Mouse (Mus musculus): Measurements from ENCODE around the gene Olfr482. TPM values are rescaled to one million over a fixed set of nuclear protein-coding genes. Genes with fewer than 3 reads are reported as not detected.

Gene Olfr482
- polyA plus RNA-seq, 1 experiment from 2014 or later: 0.08 TPM

Other genes starting within 250 kb of the Olfr482 start
- not detected in 2 replicates for gene Olfr472, start 199.7 kb downstream of the Olfr482 start, polyA plus RNA-seq (2015; fragmentation: Nextera tagmentation; extraction: Ambion mirVana)
- not detected in 2 replicates for gene Olfr473, start 167.1 kb downstream of the Olfr482 start, polyA plus RNA-seq (2015; fragmentation: Nextera tagmentation; extraction: Ambion mirVana)
- gene Olfr474, start 142.9 kb downstream of the Olfr482 start, polyA plus RNA-seq (2015; fragmentation: Nextera tagmentation; extraction: Ambion mirVana): not detected in 2 replicates
- gene Olfr476, start 132.8 kb downstream of the Olfr482 start, polyA plus RNA-seq (2015; fragmentation: Nextera tagmentation; extraction: Ambion mirVana): not detected in 2 replicates
- not detected in 2 replicates for gene Olfr477, start 110.9 kb downstream of the Olfr482 start, polyA plus RNA-seq (2015; fragmentation: Nextera tagmentation; extraction: Ambion mirVana)
- not detected in 2 replicates for gene Olfr478, start 63.6 kb downstream of the Olfr482 start, polyA plus RNA-seq (2015; fragmentation: Nextera tagmentation; extraction: Ambion mirVana)
- not detected in 2 replicates for gene Olfr479, start 46.9 kb downstream of the Olfr482 start, polyA plus RNA-seq (2015; fragmentation: Nextera tagmentation; extraction: Ambion mirVana)
- gene Olfr480, start 30.2 kb downstream of the Olfr482 start, polyA plus RNA-seq (2015; fragmentation: Nextera tagmentation; extraction: Ambion mirVana): not detected in 2 replicates
- gene Olfr481, start 17.7 kb downstream of the Olfr482 start, polyA plus RNA-seq (2015; fragmentation: Nextera tagmentation; extraction: Ambion mirVana): not detected in 2 replicates
- gene Olfr483, start 3.3 kb upstream of the Olfr482 start, polyA plus RNA-seq (2015; fragmentation: Nextera tagmentation; extraction: Ambion mirVana): not detected in 2 replicates
- gene Olfr484, start 29.9 kb upstream of the Olfr482 start, polyA plus RNA-seq (2015; fragmentation: Nextera tagmentation; extraction: Ambion mirVana): not detected in 2 replicates
- not detected in 2 replicates for gene Olfr485, start 62.3 kb upstream of the Olfr482 start, polyA plus RNA-seq (2015; fragmentation: Nextera tagmentation; extraction: Ambion mirVana)
- gene Olfr486, start 75.2 kb upstream of the Olfr482 start, polyA plus RNA-seq (2015; fragmentation: Nextera tagmentation; extraction: Ambion mirVana): not detected in 2 replicates
- gene Olfr487, start 117.0 kb upstream of the Olfr482 start, polyA plus RNA-seq (2015; fragmentation: Nextera tagmentation; extraction: Ambion mirVana): not detected in 2 replicates
- gene Olfr488, start 160.8 kb upstream of the Olfr482 start, polyA plus RNA-seq (2015; fragmentation: Nextera tagmentation; extraction: Ambion mirVana): not detected in 2 replicates
- gene Olfr490, start 191.3 kb upstream of the Olfr482 start, polyA plus RNA-seq (2015; fragmentation: Nextera tagmentation; extraction: Ambion mirVana): not detected in 2 replicates
- not detected in 2 replicates for gene Olfr491, start 215.9 kb upstream of the Olfr482 start, polyA plus RNA-seq (2015; fragmentation: Nextera tagmentation; extraction: Ambion mirVana)
- not detected in 2 replicates for gene Olfr492, start 226.1 kb upstream of the Olfr482 start, polyA plus RNA-seq (2015; fragmentation: Nextera tagmentation; extraction: Ambion mirVana)
- not detected in 2 replicates for gene Olfr493, start 249.4 kb upstream of the Olfr482 start, polyA plus RNA-seq (2015; fragmentation: Nextera tagmentation; extraction: Ambion mirVana)